Mouse (Mus musculus) heart, postnatal 0 days (tissue): ENCODE measurements around the gene Pdlim5.

Experiments used
- CTCF ChIP-seq: IDR thresholded peaks from 2 replicates; pipeline ENCODE4 v1.5.1; 2016; ENCODE audit warnings: antibody characterized with exemption, control low read depth, low read depth
- EP300 ChIP-seq: IDR thresholded peaks from 2 replicates; pipeline ENCODE4 v1.6.1; 2016; ENCODE audit warnings: antibody characterized with exemption, low read depth

GRCm38 (mm10) chr3:142280366-142281092 lies 115.0 kb downstream of the Pdlim5 start:
- TF ChIP-seq CTCF, result no peak
- TF ChIP-seq EP300, result no peak
